Mouse (Mus musculus) forebrain, embryonic 15.5 days (tissue): ENCODE data around the gene Crip2. TPM values are rescaled to one million over a fixed set of nuclear protein-coding genes. Genes with fewer than 3 reads are reported as not detected.

Experiments
- polyA plus RNA-seq: library from polyadenylated mRNA; unstranded; fragments of >200 nt; fragmentation: Nextera tagmentation; extraction: Ambion mirVana; gene quantifications from 2 replicates; pipeline ENCODE4 v1.2.1, GENCODE M21; 2015

Gene Crip2
- polyA plus RNA-seq, 1 experiment from 2014 or later = 414 TPM

Other genes starting within 250 kb of the Crip2 start
- gene Jag2, start 210.5 kb upstream of the Crip2 start, polyA plus RNA-seq = 8.3 and 9.1 TPM in 2 replicates
- 59.0 and 63.2 TPM in 2 replicates for gene Nudt14, start 198.1 kb upstream of the Crip2 start, polyA plus RNA-seq
- gene Btbd6, start 163.8 kb upstream of the Crip2 start, polyA plus RNA-seq = 46.1 and 48.1 TPM in 2 replicates
- gene Brf1, start 139.5 kb upstream of the Crip2 start, polyA plus RNA-seq = 67.3 and 67.7 TPM in 2 replicates
- gene Pacs2, start 125.7 kb upstream of the Crip2 start, polyA plus RNA-seq = 22.6 and 24.4 TPM in 2 replicates
- 0.18 and 0.37 TPM in 2 replicates for gene Tex22, start 65.7 kb upstream of the Crip2 start, polyA plus RNA-seq
- 15.2 and 17.9 TPM in 2 replicates for gene Mta1, start 42.0 kb upstream of the Crip2 start, polyA plus RNA-seq
- 29.1 and 31.5 TPM in 2 replicates for gene Crip1, start 6.1 kb downstream of the Crip2 start, polyA plus RNA-seq
- gene Tedc1, start 16.2 kb downstream of the Crip2 start, polyA plus RNA-seq = 22.6 and 24.9 TPM in 2 replicates
- gene Tmem121, start 45.7 kb downstream of the Crip2 start, polyA plus RNA-seq = 38.9 and 41.1 TPM in 2 replicates